Mouse (Mus musculus) heart, postnatal 0 days (tissue): ENCODE measurements around the gene P4ha2. TPM values are rescaled to one million over a fixed set of nuclear protein-coding genes. Genes with fewer than 3 reads are reported as not detected.

Experiments used
- ATAC-seq: fragments of 200-750 bp; cut with Nextera tagmentation; 2 replicates; pipeline ENCODE4 v1.8.0; 2017; ENCODE audit warnings: low read depth, moderate number of reproducible peaks, moderate library complexity; ENCODE audit not compliant: insufficient read depth
- DNase-seq: peaks from one replicate; pipeline ENCODE4 v3.0.0-alpha.2; 2016; ENCODE audit warnings: low spot score
- H3K27ac ChIP-seq: fragments of 300-500 bp; sonication (generic); 2 replicates; pipeline ENCODE4 v1.5.1; 2014; ENCODE audit warnings: low read depth, mild to moderate bottlenecking
- H3K27me3 ChIP-seq: fragments of 300-500 bp; sonication (generic); 2 replicates; pipeline ENCODE4 v1.6.1; 2014; ENCODE audit warnings: low read length, mixed read lengths; ENCODE audit not compliant: control insufficient read depth, insufficient read depth
- H3K36me3 ChIP-seq: fragments of 300-500 bp; sonication (generic); replicated peaks from 2 replicates; pipeline ENCODE4 v1.6.1; 2014; ENCODE audit warnings: low read length, mixed read lengths; ENCODE audit not compliant: control insufficient read depth, insufficient read depth
- H3K4me1 ChIP-seq: fragments of 300-500 bp; sonication (generic); 2 replicates; pipeline ENCODE4 v1.6.1; 2014; ENCODE audit warnings: antibody characterized with exemption; ENCODE audit not compliant: control insufficient read depth, insufficient read depth
- H3K4me2 ChIP-seq: fragments of 300-500 bp; sonication (generic); 2 replicates; pipeline ENCODE4 v1.6.1; 2014; ENCODE audit warnings: low read depth, mild to moderate bottlenecking, low read length, moderate library complexity
- H3K4me3 ChIP-seq: fragments of 300-500 bp; sonication (generic); 2 replicates; pipeline ENCODE4 v1.5.1; 2014; ENCODE audit warnings: low read depth, low read length
- H3K9ac ChIP-seq: fragments of 300-500 bp; sonication (generic); replicated peaks from 2 replicates; pipeline ENCODE4 v1.6.1; 2014; ENCODE audit warnings: low read depth, low read length, mixed read lengths
- H3K9me3 ChIP-seq: fragments of 300-500 bp; sonication (generic); replicated peaks from 2 replicates; pipeline ENCODE4 v1.6.1; 2016; ENCODE audit warnings: low read length; ENCODE audit not compliant: control insufficient read depth
- CTCF ChIP-seq: IDR thresholded peaks from 2 replicates; pipeline ENCODE4 v1.5.1; 2016; ENCODE audit warnings: antibody characterized with exemption, control low read depth, low read depth
- EP300 ChIP-seq: IDR thresholded peaks from 2 replicates; pipeline ENCODE4 v1.6.1; 2016; ENCODE audit warnings: antibody characterized with exemption, low read depth
- WGBS: fragments of 180-500 bp; shearing (Covaris S2); extraction: QIAGEN DNeasy Blood & Tissue Kit; methylation state at CpG from one replicate; pipeline ENCODE4 v1.1.7; 2014; 5-methylcytosine and 5-hydroxymethylcytosine counted together
- polyA plus RNA-seq: library from polyadenylated mRNA; unstranded; fragments of >200 nt; fragmentation: Nextera tagmentation; extraction: Ambion mirVana; gene quantifications from 2 replicates; pipeline ENCODE4 v1.2.1, GENCODE M21; 2015
- total RNA-seq: library from RNA; depleted of rRNA; stranded (reverse); fragments of >200 nt; gene quantifications from 2 replicates; pipeline ENCODE4 v1.2.3, GENCODE M21; 2014; ENCODE audit warnings: low replicate concordance

P4ha2 gene
- total and polyA plus RNA-seq, 2 experiments from 2014 or later, result 19.8 to 49.0 TPM

- no peak overlapping the region for H3K9ac ChIP-seq
- TF ChIP-seq CTCF, result no peak
- no peak for TF ChIP-seq EP300
- H3K36me3 ChIP-seq, result no peaks in the 10 kb centered on the region
- H3K9me3 ChIP-seq, result no peaks in the 10 kb centered on the region
- H3K4me1 ChIP-seq, result peaks cover 41% of the 10 kb centered on the region
- 71% methylated on average over 12 of the region's 12 CpGs for WGBS
- DNase-seq, result no peak
- ATAC-seq, result no peak
- H3K4me3 ChIP-seq, result no peak overlapping the region
- no peak overlapping the region for H3K4me2 ChIP-seq
- H3K27ac ChIP-seq, result no peak overlapping the region
- peaks cover 19% of the 10 kb centered on the region for H3K27me3 ChIP-seq
These were observed 34.6 kb upstream of the P4ha2 start for GRCm38 (mm10) chr11:54065106-54065914.

- TF ChIP-seq CTCF (no peak), EP300 (no peak)
- no peak overlapping the region for H3K4me2 ChIP-seq
- no peak overlapping the region for H3K9ac ChIP-seq
- ATAC-seq (no peak), DNase-seq (no peak)
- H3K4me1 ChIP-seq, result peaks cover 41% of the 10 kb centered on the region
- H3K4me3 ChIP-seq, result no peak overlapping the region
- H3K36me3 ChIP-seq, result no peaks in the 10 kb centered on the region
- peaks cover 21% of the 10 kb centered on the region for H3K27me3 ChIP-seq
- H3K9me3 ChIP-seq, result no peaks in the 10 kb centered on the region
- no peak overlapping the region for H3K27ac ChIP-seq
- WGBS, result 72% methylated on average over 4 of the region's 4 CpGs
These were observed 34.0 kb upstream of the P4ha2 start for GRCm38 (mm10) chr11:54065915-54066178.

GRCm38 (mm10) chr11:54066400-54066799 is 33.5 kb upstream of the P4ha2 start:
- no peak overlapping the region for H3K9ac ChIP-seq
- no peak overlapping the region for H3K4me2 ChIP-seq
- H3K4me3 ChIP-seq, result no peak overlapping the region
- ATAC-seq, result no peak
- H3K4me1 ChIP-seq, result peaks cover 39% of the 10 kb centered on the region
- no peak for DNase-seq
- TF ChIP-seq EP300 (no peak), CTCF (no peak)
- 64% methylated on average over 5 of the region's 5 CpGs for WGBS
- no peaks in the 10 kb centered on the region for H3K36me3 ChIP-seq
- H3K27ac ChIP-seq, result no peak overlapping the region
- H3K9me3 ChIP-seq, result no peaks in the 10 kb centered on the region
- H3K27me3 ChIP-seq, result peaks cover 21% of the 10 kb centered on the region

GRCm38 (mm10) chr11:54067318-54067995 is 32.4 kb upstream of the P4ha2 start:
- H3K4me2 ChIP-seq, result peak overlapping the region; percentile 90
- H3K27me3 ChIP-seq, result peaks cover 21% of the 10 kb centered on the region
- 0 out of 2 replicates have a peak overlapping the region, but pooled peaks have one; percentile 27 for H3K27ac ChIP-seq
- peaks cover 39% of the 10 kb centered on the region for H3K4me1 ChIP-seq
- H3K9ac ChIP-seq, result no peak overlapping the region
- H3K4me3 ChIP-seq, result peak overlapping the region; percentile 58
- no peaks in the 10 kb centered on the region for H3K9me3 ChIP-seq
- no peaks in the 10 kb centered on the region for H3K36me3 ChIP-seq
- ATAC-seq (peak; percentile 33; the same call in 1 of the 2 replicates), DNase-seq (peak; percentile 53)
- 47% methylated on average over 12 of the region's 12 CpGs for WGBS
- no peak for TF ChIP-seq EP300
- TF ChIP-seq CTCF, result no peak

- Histone ChIP-seq H3K27ac (no peak overlapping the region), H3K9ac (peak overlapping the region; percentile 56), H3K4me2 (peak overlapping the region; percentile 90), H3K4me3 (peak overlapping the region; percentile 58), H3K27me3 (peaks cover 21% of the 10 kb centered on the region), H3K9me3 (no peaks in the 10 kb centered on the region), H3K36me3 (no peaks in the 10 kb centered on the region), H3K4me1 (peaks cover 39% of the 10 kb centered on the region)
- 46% methylated on average over 4 of the region's 4 CpGs for WGBS
- TF ChIP-seq EP300, result no peak
- TF ChIP-seq CTCF, result no peak
- ATAC-seq (no peak), DNase-seq (no peak)
These were observed 31.8 kb upstream of the P4ha2 start for GRCm38 (mm10) chr11:54067996-54068519.
